Mouse (Mus musculus): Measurements from ENCODE around the gene Bcorl1. TPM values are rescaled to one million over a fixed set of nuclear protein-coding genes. Genes with fewer than 3 reads are reported as not detected.

Gene Bcorl1
- total RNA-seq, 2 experiments from 2014 or later: 6.7 to 7.0 TPM

DNA sequence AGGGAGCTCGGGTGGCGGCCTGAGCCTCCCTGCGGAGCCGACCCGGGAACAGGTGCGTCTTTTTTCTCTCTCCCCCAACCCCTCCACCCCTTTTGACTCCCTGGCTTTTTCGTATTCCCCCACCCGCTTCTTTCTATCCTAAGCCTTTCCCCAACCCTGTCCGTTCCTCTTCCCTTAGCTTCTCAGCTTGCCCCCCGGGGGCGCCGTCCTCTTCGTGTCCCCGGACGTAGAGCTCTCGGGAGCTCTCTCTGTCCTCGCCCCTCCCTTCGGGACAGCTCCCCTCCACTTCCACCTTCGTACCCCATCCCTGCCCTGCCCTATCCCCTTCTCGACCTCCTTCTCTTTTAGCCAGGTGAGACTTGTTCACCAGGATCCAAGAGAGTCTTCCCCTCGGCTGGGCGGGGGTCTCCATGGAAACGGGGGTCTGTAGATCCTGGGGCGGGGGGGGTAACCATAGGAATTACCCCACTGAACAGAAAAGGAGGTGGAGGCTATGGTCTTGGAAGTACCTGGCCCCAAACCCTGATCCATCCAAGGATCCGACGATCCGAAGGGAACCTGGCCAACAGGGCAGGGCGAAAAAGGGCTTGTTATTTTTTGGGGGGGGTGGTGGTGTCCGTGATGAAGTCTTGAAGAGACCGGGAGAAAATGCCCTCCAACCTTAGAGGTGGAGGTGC, 2.9 kb downstream of the Bcorl1 start:
- Histone ChIP-seq H3K27ac (peak overlapping the region; percentile 84), H3K4me3 (peak overlapping the region; percentile 82)
- intact Hi-C loops (cut with DNase I): loop anchor here (2.0 to 5.0 kb wide), 2 partner anchors 59 to 168 kb away; partner anchors contain the start of gene Aifm1
- TF ChIP-seq CTCF (IDR thresholded peaks at IDR 0.05): no peak
- peak; percentile 27 for DNase-seq

DNA sequence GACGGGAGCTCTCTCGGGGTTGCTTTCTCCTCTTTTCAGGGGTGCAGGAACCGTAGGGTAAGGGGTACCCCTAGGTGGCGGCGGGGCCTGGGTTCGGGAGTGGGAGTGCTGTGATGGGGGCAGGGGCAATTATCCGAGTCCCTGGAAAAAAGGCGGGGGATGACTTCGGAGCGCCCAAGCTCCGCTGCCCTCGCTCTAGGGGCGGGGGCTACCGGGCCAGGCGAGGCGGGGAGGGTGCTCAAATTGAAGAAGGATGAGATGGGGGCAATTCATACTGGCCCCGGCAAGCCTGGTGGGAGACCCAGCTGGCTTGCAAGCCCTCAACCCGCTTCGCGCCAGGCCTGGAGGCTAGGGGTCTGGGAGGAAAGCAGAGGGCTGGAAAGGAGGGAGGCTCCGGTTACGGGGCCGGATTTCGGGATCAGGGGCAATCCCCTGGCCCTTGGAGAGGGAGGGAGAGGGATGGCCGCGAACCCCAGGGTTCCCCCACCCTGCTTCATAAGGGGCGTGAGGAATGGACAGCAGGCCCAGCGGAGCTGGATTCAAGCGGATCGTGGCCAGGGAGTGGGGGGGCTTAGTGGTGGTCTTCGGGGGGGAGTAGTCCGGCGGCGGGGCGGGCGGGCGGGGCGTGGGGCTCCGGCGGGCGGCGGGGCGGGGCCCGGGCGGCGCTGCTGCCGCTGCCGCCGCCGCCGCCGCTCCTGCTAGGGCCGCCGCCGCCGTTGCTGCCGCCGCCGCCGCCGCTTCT, 3.7 kb downstream of the Bcorl1 start:
- no peak for TF ChIP-seq CTCF (IDR thresholded peaks at IDR 0.05)
- peak overlapping the region; percentile 82 for H3K4me3 ChIP-seq
- peak; percentile 18 for DNase-seq
- H3K27ac ChIP-seq: peak overlapping the region; percentile 48
- intact Hi-C loops (cut with DNase I): loop anchor here (5.0 kb wide), 2 partner anchors 37 to 167 kb away; partner anchors contain the start of gene Aifm1

DNA sequence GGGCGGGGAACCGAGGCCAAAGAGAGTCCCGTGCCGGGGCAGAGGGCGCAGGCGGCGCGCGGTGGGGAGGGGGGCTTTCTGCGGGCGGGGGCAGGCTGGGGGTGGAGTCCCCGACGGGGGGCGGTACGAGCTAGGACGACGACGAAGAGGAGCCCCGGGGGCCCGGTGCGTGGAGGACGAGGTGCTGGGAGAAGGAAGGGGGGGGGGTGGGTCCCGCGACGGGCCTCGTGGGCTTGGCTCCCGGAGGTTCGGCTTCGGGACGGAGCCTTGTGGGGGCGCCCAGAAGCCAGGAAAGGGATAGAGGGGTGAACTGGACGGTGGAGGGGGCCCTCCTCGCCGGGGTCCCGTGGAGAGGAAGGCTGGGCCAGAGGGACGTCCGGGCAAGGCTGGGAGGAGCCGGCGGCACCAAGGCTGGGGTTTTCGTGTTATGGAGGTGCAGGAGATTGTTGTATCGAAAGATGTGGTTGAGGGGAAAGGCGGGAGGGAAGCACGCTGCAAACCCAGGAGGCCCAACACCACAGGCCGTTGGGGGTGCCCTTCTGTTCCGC, 4.3 kb downstream of the Bcorl1 start:
- peak overlapping the region; percentile 82 for H3K4me3 ChIP-seq
- peak overlapping the region; percentile 43 for H3K27ac ChIP-seq
- intact Hi-C loops (cut with DNase I): loop anchor here (5.0 kb wide), 1 partner anchor 37 kb away; no protein-coding TSS in a partner anchor
- TF ChIP-seq CTCF (IDR thresholded peaks at IDR 0.05): no peak
- peak; percentile 44 for DNase-seq

DNA sequence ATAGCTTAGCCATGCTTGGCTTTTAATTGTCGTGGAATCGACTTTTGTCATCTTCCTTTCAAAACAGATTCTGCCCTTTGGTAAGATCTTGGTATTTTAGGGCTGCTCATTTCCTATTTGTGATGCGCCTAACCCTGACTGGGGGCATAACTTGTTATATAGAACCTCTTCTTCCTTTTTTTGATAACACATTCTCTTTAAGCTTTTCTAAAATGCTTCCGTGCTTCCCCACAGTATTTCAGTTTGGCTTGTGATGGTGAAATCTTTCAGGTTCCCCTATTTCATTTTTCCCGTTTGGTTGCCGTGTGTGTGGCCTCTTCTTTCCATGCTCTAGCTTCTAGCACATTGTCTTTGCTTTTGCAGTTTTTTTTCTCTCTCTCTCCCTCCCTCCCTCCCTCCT, 14.2 kb downstream of the Bcorl1 start:
- H3K27ac ChIP-seq: no peak overlapping the region
- no peak for TF ChIP-seq CTCF (IDR thresholded peaks at IDR 0.05)
- intact Hi-C loops (cut with DNase I): no loop called here
- H3K4me3 ChIP-seq: no peak overlapping the region
- no peak for DNase-seq

GRCm38 (mm10) chrX:48365836-48366577, 24.8 kb downstream of the Bcorl1 start:
- no peak for DNase-seq
- intact Hi-C loops (cut with DNase I): no loop called here
- Histone ChIP-seq H3K4me3 (no peak overlapping the region), H3K27ac (no peak overlapping the region)
- TF ChIP-seq CTCF (IDR thresholded peaks at IDR 0.05): no peak

DNA sequence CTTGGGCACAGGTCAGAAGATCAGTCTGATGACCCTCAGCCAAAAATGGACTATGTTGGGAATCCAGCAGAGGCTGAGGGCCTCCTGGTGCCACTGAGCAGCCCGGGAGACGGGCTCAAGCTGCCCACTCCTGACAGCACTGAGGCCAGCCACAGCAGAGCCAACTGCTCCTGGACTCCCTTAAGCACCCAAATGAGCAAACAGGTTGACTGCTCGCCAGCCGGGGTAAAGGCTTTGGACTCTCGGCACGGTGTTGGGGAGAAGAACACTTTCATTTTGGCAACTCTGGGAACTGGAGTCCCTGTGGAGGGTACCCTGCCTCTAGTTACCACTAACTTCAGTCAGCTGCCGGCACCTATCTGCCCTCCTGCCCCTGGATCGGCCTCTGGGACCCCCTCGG, 26.7 kb downstream of the Bcorl1 start:
- intact Hi-C loops (cut with DNase I): no loop called here
- no peak overlapping the region for H3K4me3 ChIP-seq
- no peak overlapping the region for H3K27ac ChIP-seq
- TF ChIP-seq CTCF (IDR thresholded peaks at IDR 0.05): no peak
- no peak for DNase-seq

DNA sequence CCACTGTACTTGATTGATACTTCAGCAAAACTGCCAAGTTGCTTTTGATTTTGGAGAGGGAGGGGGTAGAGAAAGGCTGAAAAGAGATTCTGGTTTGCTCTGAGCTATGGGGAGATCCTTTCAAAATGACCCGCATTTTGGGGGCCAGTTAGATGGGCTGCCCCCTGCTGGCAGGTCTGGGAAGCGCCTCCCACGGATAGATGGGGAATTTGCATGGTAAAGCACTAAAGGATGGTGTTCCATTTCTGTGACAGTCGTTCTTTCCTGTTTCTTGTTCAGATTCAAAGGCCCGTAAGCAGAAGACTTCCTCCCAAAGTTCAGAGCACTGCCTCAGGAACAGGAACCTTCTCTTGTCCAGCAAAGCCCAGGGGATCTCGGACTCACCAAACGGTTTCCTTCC, 42.5 kb downstream of the Bcorl1 start:
- Histone ChIP-seq H3K27ac (no peak overlapping the region), H3K4me3 (no peak overlapping the region)
- intact Hi-C loops (cut with DNase I): loop anchor here (1.0 to 10.0 kb wide), 3 partner anchors 36 to 389 kb away; no protein-coding TSS in a partner anchor
- TF ChIP-seq CTCF (IDR thresholded peaks at IDR 0.05): peak; percentile 86
- DNase-seq: peak; percentile 60

GRCm38 (mm10) chrX:48385927-48386326, 44.8 kb downstream of the Bcorl1 start:
- intact Hi-C loops (cut with DNase I): loop anchor here (10.0 kb wide), 1 partner anchor 391 kb away; no protein-coding TSS in a partner anchor
- TF ChIP-seq CTCF (IDR thresholded peaks at IDR 0.05): no peak
- Histone ChIP-seq H3K27ac (no peak overlapping the region), H3K4me3 (no peak overlapping the region)
- DNase-seq: no peak

DNA sequence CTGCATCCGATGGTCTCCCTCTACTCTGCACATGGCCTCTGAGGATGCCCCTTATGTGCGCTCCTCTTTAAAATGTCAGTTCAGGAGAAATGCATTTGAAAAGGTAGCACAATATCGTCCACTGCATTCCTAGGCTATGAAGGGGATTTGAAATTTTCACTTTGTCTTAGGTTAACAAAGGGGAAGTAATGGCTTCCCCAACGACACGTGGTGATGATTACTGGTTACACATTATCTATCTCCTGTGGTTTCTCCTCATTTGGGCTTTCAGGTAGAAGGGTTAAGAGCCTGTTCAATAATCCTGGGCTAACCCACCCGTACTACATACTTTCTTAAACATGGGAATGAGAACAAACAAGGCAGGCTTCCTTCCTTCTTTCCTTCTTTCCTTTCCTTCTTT, 48.2 kb downstream of the Bcorl1 start:
- H3K27ac ChIP-seq: no peak overlapping the region
- no peak overlapping the region for H3K4me3 ChIP-seq
- DNase-seq: no peak
- intact Hi-C loops (cut with DNase I): loop anchor here (10.0 kb wide), 1 partner anchor 395 kb away; no protein-coding TSS in a partner anchor
- no peak for TF ChIP-seq CTCF (IDR thresholded peaks at IDR 0.05)

- Histone ChIP-seq H3K27ac (peak overlapping the region; percentile 84), H3K4me3 (no peak overlapping the region)
- intact Hi-C loops (cut with DNase I): no loop called here
- no peak for DNase-seq
- no peak for TF ChIP-seq CTCF (IDR thresholded peaks at IDR 0.05)
Observed at GRCm38 (mm10) chrX:48399994-48400393, 58.8 kb downstream of the Bcorl1 start.

- H3K4me3 ChIP-seq: no peak overlapping the region
- H3K27ac ChIP-seq: peak overlapping the region; percentile 79
- intact Hi-C loops (cut with DNase I): no loop called here
- no peak for TF ChIP-seq CTCF (IDR thresholded peaks at IDR 0.05)
- DNase-seq: peak; percentile 74
Observed at GRCm38 (mm10) chrX:48405141-48405540, 64.0 kb downstream of the Bcorl1 start.

All from gastrocnemius, adult 2 months (tissue).